Mouse (Mus musculus): ENCODE results near the gene Tagap. TPM values are rescaled to one million over a fixed set of nuclear protein-coding genes. Genes with fewer than 3 reads are reported as not detected.

Tagap gene
- polyA plus RNA-seq, 1 experiment from 2014 or later = 0.47 TPM

DNA sequence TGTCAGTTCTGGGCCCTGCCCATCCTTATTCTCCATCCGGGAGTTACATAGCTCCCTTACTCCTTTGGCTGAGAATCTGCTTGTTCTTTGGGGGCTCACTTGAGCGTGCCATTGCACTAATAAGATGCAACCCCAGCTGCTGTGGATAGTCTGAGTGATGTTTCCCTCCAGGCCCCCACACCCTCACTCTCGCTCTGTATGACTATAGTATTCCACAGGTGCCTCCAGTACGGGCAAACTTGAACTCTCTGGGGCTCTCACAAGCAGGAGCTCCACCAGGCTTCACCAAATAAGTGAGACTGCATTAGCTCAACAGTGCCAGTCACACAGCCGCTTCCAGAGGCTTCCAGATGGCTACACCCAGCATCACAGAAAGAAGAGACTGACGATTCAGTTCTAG, 37.5 kb upstream of the Tagap start:
- 88% methylated on average over 6 of the region's 6 CpGs for WGBS

DNA sequence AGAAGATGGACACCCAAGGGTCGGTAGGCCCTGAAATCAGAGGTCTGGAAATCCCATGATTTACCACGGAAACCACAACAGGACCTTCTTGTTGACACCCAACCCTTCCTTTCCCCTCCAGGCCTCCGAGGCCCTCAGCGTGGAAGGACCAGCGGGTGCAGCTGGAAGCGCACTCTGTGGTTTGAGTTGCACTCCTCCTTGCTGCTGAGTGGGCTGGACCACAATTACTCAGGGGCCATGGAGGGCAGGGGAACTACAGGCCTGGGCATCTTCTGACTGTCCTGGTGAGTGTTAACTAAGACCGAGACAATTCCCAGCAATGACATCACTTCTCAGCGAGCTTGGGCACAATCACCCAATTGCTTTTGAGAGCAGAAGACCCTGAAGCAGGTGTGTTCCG, 36.8 kb upstream of the Tagap start:
- DNase-seq (ENCODE audit: low spot score) (no peak), ATAC-seq (replicated peaks; ENCODE audit: low FRiP score) (no peak)
- no peaks in the 10 kb centered on the region for H3K9me3 ChIP-seq (ENCODE audit: control insufficient read depth, low read length)
- H3K4me1 ChIP-seq (replicated peaks; ENCODE audit: control insufficient read depth, insufficient read depth, low read length) = no peaks in the 10 kb centered on the region
- no peaks in the 10 kb centered on the region for H3K27me3 ChIP-seq (ENCODE audit: control insufficient read depth, insufficient read depth, low read length)
- no peak overlapping the region for H3K27ac ChIP-seq (ENCODE audit: low read depth, low read length)
- H3K9ac ChIP-seq (ENCODE audit: low read length) = no peak overlapping the region
- no peak overlapping the region for H3K4me2 ChIP-seq (ENCODE audit: low read depth, low read length, severe bottlenecking)
- 88% methylated on average over 9 of the region's 9 CpGs for WGBS
- H3K36me3 ChIP-seq (ENCODE audit: control insufficient read depth, insufficient read depth, low read length) = no peaks in the 10 kb centered on the region
- no peak overlapping the region for H3K4me3 ChIP-seq (ENCODE audit: low read depth, low read length)

More for the DNA sequence above, 37.5 kb upstream of the Tagap start:
- ATAC-seq (replicated peaks; ENCODE audit: low FRiP score) (no peak), DNase-seq (ENCODE audit: low spot score) (no peak)
- no peaks in the 10 kb centered on the region for H3K4me1 ChIP-seq (replicated peaks; ENCODE audit: control insufficient read depth, insufficient read depth, low read length)
- H3K4me3 ChIP-seq (ENCODE audit: low read depth, low read length) = no peak overlapping the region
- H3K9ac ChIP-seq (ENCODE audit: low read length) = no peak overlapping the region
- no peaks in the 10 kb centered on the region for H3K36me3 ChIP-seq (ENCODE audit: control insufficient read depth, insufficient read depth, low read length)
- H3K27ac ChIP-seq (ENCODE audit: low read depth, low read length) = no peak overlapping the region
- H3K27me3 ChIP-seq (ENCODE audit: control insufficient read depth, insufficient read depth, low read length) = no peaks in the 10 kb centered on the region
- H3K9me3 ChIP-seq (ENCODE audit: control insufficient read depth, low read length) = no peaks in the 10 kb centered on the region
- no peak overlapping the region for H3K4me2 ChIP-seq (ENCODE audit: low read depth, low read length, severe bottlenecking)

DNA sequence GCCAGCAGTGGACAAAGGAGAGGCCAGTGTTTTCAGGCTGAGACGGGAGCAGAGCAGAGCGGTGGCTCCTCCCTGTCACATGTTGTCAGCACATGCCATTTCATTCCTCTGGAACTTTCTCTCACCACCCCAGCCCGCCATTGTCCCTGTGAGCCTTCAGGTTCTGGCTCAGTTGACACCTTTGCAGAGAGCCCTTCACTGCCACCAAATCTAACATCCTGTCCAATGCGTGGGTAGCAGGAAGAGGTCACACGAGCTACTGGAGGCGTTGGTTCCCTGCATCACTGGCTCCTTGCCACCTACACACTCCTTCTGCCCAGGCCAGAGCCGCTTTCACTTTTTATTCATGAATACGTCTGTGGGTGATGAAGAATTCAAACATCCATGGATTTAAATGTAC, 33.1 kb upstream of the Tagap start:
- Histone ChIP-seq H3K27me3 (ENCODE audit: control insufficient read depth, insufficient read depth, low read length) (no peaks in the 10 kb centered on the region), H3K36me3 (ENCODE audit: control insufficient read depth, insufficient read depth, low read length) (no peaks in the 10 kb centered on the region), H3K27ac (ENCODE audit: low read depth, low read length) (no peak overlapping the region), H3K4me3 (ENCODE audit: low read depth, low read length) (no peak overlapping the region), H3K9me3 (ENCODE audit: control insufficient read depth, low read length) (no peaks in the 10 kb centered on the region), H3K9ac (ENCODE audit: low read length) (no peak overlapping the region), H3K4me2 (ENCODE audit: low read depth, low read length, severe bottlenecking) (no peak overlapping the region), H3K4me1 (replicated peaks; ENCODE audit: control insufficient read depth, insufficient read depth, low read length) (no peaks in the 10 kb centered on the region)
- WGBS = 80% methylated on average over 8 of the region's 8 CpGs
- ATAC-seq (replicated peaks; ENCODE audit: low FRiP score) = no peak
- no peak for DNase-seq (ENCODE audit: low spot score)

DNA sequence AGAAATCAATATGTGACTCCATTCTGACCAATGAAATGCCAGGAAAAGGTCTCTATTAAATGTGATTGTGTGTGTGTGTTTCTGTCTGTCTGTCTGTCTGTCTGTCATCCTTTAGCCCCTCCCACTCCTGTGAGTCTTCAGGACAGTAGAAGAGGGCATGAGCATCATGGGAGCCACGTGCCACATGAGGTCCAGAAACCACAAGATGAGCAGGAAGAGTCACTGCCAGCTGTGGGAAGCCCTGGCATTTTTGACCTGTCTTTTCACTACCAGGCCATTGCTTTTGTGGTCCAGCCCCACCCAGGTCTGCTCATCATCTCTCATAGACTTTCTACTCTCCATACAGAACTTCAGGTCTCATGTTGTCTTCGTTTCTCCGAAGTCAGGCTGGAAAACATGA, 31.7 kb upstream of the Tagap start:
- ATAC-seq (replicated peaks; ENCODE audit: low FRiP score) (no peak), DNase-seq (ENCODE audit: low spot score) (no peak)
- Histone ChIP-seq H3K27ac (ENCODE audit: low read depth, low read length) (no peak overlapping the region), H3K4me3 (ENCODE audit: low read depth, low read length) (no peak overlapping the region), H3K36me3 (ENCODE audit: control insufficient read depth, insufficient read depth, low read length) (no peaks in the 10 kb centered on the region), H3K27me3 (ENCODE audit: control insufficient read depth, insufficient read depth, low read length) (no peaks in the 10 kb centered on the region), H3K9me3 (ENCODE audit: control insufficient read depth, low read length) (no peaks in the 10 kb centered on the region), H3K4me1 (replicated peaks; ENCODE audit: control insufficient read depth, insufficient read depth, low read length) (no peaks in the 10 kb centered on the region), H3K9ac (ENCODE audit: low read length) (no peak overlapping the region), H3K4me2 (ENCODE audit: low read depth, low read length, severe bottlenecking) (no peak overlapping the region)
- 88% methylated on average over 3 of the region's 3 CpGs for WGBS

DNA sequence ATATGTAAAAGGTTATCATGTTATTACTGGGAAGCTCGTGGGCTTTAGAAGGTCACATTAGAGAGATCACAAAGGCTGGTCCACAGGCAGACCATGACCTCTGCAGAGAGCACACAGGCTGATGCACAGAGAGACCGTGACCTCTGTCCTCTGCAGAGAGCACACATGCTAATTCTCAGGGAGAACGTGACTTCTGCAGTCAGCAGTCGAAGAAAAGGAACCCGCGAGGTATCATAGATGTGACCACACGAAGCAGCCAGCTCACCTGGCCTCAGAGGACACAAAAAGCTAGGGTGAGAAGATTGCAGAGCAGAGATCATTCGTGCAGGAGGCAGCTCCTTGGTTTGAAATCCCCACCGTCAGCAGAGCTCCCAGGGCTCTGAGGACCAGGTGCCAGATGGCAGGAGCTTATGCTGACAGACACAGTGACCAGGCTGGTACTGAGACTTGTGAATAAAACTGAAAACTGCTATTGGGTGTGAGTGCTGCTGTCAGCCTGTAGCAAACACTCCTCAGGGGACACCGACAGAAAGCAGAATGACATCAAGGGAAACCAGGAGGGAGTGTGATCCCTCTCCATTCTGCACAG, 29.7 kb upstream of the Tagap start:
- whole genome bisulfite sequencing = 76% methylated on average over 10 of the region's 10 CpGs

DNA sequence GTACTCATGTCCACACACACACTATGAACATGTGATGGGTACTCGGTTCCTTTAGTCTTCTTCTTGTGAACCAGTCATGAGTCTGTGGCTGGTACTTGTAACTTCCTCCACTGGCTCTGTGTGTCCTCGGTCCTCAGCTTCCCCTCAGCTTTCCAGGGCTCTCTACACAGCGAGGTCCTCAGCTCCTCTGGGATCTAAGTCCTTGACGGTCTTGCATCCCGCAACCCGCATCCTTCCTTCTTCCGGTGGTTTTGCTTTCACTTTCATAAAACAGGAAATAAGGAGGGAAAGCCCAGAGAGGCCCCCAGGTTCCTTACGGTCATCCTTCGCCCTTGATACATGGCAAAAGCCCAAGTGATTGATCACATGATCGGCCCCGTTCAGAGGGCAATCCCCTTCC, 28.7 kb upstream of the Tagap start:
- Histone ChIP-seq H3K9me3 (ENCODE audit: control insufficient read depth, low read length) (no peaks in the 10 kb centered on the region), H3K4me3 (ENCODE audit: low read depth, low read length) (no peak overlapping the region), H3K4me2 (ENCODE audit: low read depth, low read length, severe bottlenecking) (no peak overlapping the region), H3K36me3 (ENCODE audit: control insufficient read depth, insufficient read depth, low read length) (no peaks in the 10 kb centered on the region), H3K27ac (ENCODE audit: low read depth, low read length) (no peak overlapping the region), H3K27me3 (ENCODE audit: control insufficient read depth, insufficient read depth, low read length) (no peaks in the 10 kb centered on the region), H3K9ac (ENCODE audit: low read length) (no peak overlapping the region), H3K4me1 (replicated peaks; ENCODE audit: control insufficient read depth, insufficient read depth, low read length) (no peaks in the 10 kb centered on the region)
- ATAC-seq (replicated peaks; ENCODE audit: low FRiP score) (no peak), DNase-seq (ENCODE audit: low spot score) (no peak)
- WGBS = 91% methylated on average over 11 of the region's 11 CpGs

More for the DNA sequence above, 29.7 kb upstream of the Tagap start:
- no peak overlapping the region for H3K4me2 ChIP-seq (ENCODE audit: low read depth, low read length, severe bottlenecking)
- no peaks in the 10 kb centered on the region for H3K4me1 ChIP-seq (replicated peaks; ENCODE audit: control insufficient read depth, insufficient read depth, low read length)
- no peak overlapping the region for H3K9ac ChIP-seq (ENCODE audit: low read length)
- DNase-seq (ENCODE audit: low spot score) (no peak), ATAC-seq (replicated peaks; ENCODE audit: low FRiP score) (no peak)
- no peak overlapping the region for H3K4me3 ChIP-seq (ENCODE audit: low read depth, low read length)
- H3K36me3 ChIP-seq (ENCODE audit: control insufficient read depth, insufficient read depth, low read length) = no peaks in the 10 kb centered on the region
- no peak overlapping the region for H3K27ac ChIP-seq (ENCODE audit: low read depth, low read length)
- H3K27me3 ChIP-seq (ENCODE audit: control insufficient read depth, insufficient read depth, low read length) = no peaks in the 10 kb centered on the region
- H3K9me3 ChIP-seq (ENCODE audit: control insufficient read depth, low read length) = no peaks in the 10 kb centered on the region

DNA sequence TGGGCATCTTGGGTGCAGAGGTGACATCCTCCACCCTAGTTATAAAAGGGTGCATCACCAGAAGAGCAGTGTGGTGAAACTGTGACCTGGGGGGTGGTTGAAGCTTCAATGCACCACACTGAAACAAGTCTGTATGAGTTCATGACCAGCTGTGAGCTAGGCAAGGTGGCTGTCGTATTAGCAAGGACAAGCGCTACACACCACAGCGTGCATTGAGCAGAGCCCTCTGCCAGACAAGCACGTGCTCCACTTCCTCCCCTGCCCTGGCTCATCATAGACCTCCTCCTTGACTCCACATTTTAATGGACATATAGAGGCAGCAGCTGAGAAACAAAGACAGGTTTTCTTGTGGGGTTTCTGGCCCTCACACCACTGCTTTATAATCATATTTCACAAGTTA, 28.0 kb upstream of the Tagap start:
- 84% methylated on average over 4 of the region's 4 CpGs for WGBS
- Histone ChIP-seq H3K36me3 (ENCODE audit: control insufficient read depth, insufficient read depth, low read length) (no peaks in the 10 kb centered on the region), H3K4me2 (ENCODE audit: low read depth, low read length, severe bottlenecking) (no peak overlapping the region), H3K4me3 (ENCODE audit: low read depth, low read length) (no peak overlapping the region), H3K27ac (ENCODE audit: low read depth, low read length) (no peak overlapping the region), H3K9me3 (ENCODE audit: control insufficient read depth, low read length) (no peaks in the 10 kb centered on the region), H3K9ac (ENCODE audit: low read length) (no peak overlapping the region), H3K4me1 (replicated peaks; ENCODE audit: control insufficient read depth, insufficient read depth, low read length) (no peaks in the 10 kb centered on the region), H3K27me3 (ENCODE audit: control insufficient read depth, insufficient read depth, low read length) (no peaks in the 10 kb centered on the region)
- ATAC-seq (replicated peaks; ENCODE audit: low FRiP score) (no peak), DNase-seq (ENCODE audit: low spot score) (no peak)

DNA sequence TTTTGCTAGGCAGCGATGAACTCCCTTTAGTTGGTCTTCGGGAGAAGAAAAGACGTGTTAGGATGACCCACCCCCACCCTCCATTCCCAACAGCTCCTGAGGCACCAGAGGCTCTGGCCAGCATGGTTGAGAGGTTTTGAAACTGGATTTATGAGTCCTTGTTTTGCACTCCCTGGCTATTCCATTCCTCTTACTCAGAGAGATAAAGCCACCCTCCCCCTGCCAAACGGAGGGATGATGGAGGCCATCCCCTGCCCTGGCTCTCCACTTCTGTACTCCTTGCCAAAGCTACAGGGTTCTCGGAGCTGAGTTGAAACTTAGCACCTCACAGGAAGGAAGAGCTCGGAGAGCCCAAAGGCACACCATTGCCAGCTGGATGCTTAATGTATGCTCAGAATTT, 26.6 kb upstream of the Tagap start:
- no peaks in the 10 kb centered on the region for H3K4me1 ChIP-seq (replicated peaks; ENCODE audit: control insufficient read depth, insufficient read depth, low read length)
- ATAC-seq (replicated peaks; ENCODE audit: low FRiP score) (no peak), DNase-seq (ENCODE audit: low spot score) (no peak)
- 88% methylated on average over 6 of the region's 6 CpGs for WGBS
- H3K27ac ChIP-seq (ENCODE audit: low read depth, low read length) = no peak overlapping the region
- H3K4me2 ChIP-seq (ENCODE audit: low read depth, low read length, severe bottlenecking) = no peak overlapping the region
- no peaks in the 10 kb centered on the region for H3K27me3 ChIP-seq (ENCODE audit: control insufficient read depth, insufficient read depth, low read length)
- H3K9me3 ChIP-seq (ENCODE audit: control insufficient read depth, low read length) = no peaks in the 10 kb centered on the region
- H3K9ac ChIP-seq (ENCODE audit: low read length) = no peak overlapping the region
- H3K36me3 ChIP-seq (ENCODE audit: control insufficient read depth, insufficient read depth, low read length) = no peaks in the 10 kb centered on the region
- H3K4me3 ChIP-seq (ENCODE audit: low read depth, low read length) = no peak overlapping the region

DNA sequence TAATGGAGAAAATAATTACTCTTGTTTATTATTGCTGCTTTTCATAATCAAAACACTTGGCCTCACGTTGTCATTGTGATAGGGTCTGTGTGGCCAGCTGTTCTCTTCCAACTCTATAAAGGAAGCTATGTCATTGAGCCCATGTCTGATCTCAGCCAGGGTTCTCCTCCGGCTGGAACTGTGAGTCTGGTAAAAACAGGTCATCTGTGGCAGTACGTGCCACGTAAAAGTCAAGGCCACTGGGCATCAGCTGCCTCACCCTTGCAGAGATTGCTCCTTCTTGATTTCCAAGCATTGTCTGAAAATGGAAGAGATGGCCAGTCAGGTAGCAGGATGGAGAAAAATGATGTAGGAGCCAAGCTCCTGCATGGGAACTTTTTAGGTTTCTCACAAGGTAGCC, 25.8 kb upstream of the Tagap start:
- no peak for DNase-seq (ENCODE audit: low spot score)
- no peak overlapping the region for H3K9ac ChIP-seq (ENCODE audit: low read length)
- WGBS = 87% methylated on average over 4 of the region's 4 CpGs
- no peak for ATAC-seq (replicated peaks; ENCODE audit: low FRiP score)
- no peaks in the 10 kb centered on the region for H3K27me3 ChIP-seq (ENCODE audit: control insufficient read depth, insufficient read depth, low read length)
- H3K4me1 ChIP-seq (replicated peaks; ENCODE audit: control insufficient read depth, insufficient read depth, low read length) = no peaks in the 10 kb centered on the region
- H3K27ac ChIP-seq (ENCODE audit: low read depth, low read length) = no peak overlapping the region
- no peak overlapping the region for H3K4me2 ChIP-seq (ENCODE audit: low read depth, low read length, severe bottlenecking)
- no peak overlapping the region for H3K4me3 ChIP-seq (ENCODE audit: low read depth, low read length)
- H3K9me3 ChIP-seq (ENCODE audit: control insufficient read depth, low read length) = no peaks in the 10 kb centered on the region
- no peaks in the 10 kb centered on the region for H3K36me3 ChIP-seq (ENCODE audit: control insufficient read depth, insufficient read depth, low read length)
